Mouse (Mus musculus): ENCODE results near the gene Gga2. TPM values are rescaled to one million over a fixed set of nuclear protein-coding genes. Genes with fewer than 3 reads are reported as not detected.

Gene Gga2
- total and polyA plus RNA-seq, 3 experiments = 26.8 to 79.0 (median 27.4) TPM

- TF ChIP-seq EP300 (IDR thresholded peaks at IDR 0.05; ENCODE audit: low read length) (no peak), IRF4 (IDR thresholded peaks at IDR 0.05; ENCODE audit: low read depth, low read length) (no peak), CHD1 (IDR thresholded peaks at IDR 0.05; ENCODE audit: low read depth, low read length) (no peak)
Measured at GRCm38 (mm10) chr7:121936861-121937630, 84.0 kb downstream of the Gga2 start (continued).

Other genes starting within 250 kb of the Gga2 start
- gene Scnn1b, start 156.2 kb downstream of the Gga2 start, total RNA-seq (2012; rRNA removed) = 0.04 and 0.08 TPM in 2 replicates
- gene Scnn1b, start 156.2 kb downstream of the Gga2 start, total RNA-seq (2014; rRNA removed) = not detected in 2 replicates
- gene Scnn1b, start 156.2 kb downstream of the Gga2 start, polyA plus RNA-seq (2012; ENCODE audit: insufficient read length, low read depth) = not detected in 2 replicates
- gene Cog7, start 39.5 kb downstream of the Gga2 start, total RNA-seq (2012; rRNA removed) = 21.8 and 22.4 TPM in 2 replicates
- gene Cog7, start 39.5 kb downstream of the Gga2 start, total RNA-seq (2014; rRNA removed) = 14.1 TPM in 2 replicates
- gene Cog7, start 39.5 kb downstream of the Gga2 start, polyA plus RNA-seq (2012; ENCODE audit: insufficient read length, low read depth) = 19.3 and 22.2 TPM in 2 replicates
- gene Ubfd1, start 46.0 kb upstream of the Gga2 start, total RNA-seq (2012; rRNA removed) = 26.9 and 38.9 TPM in 2 replicates
- 48.7 and 51.8 TPM in 2 replicates for gene Ubfd1, start 46.0 kb upstream of the Gga2 start, total RNA-seq (2014; rRNA removed)
- 36.5 and 49.5 TPM in 2 replicates for gene Ubfd1, start 46.0 kb upstream of the Gga2 start, polyA plus RNA-seq (2012; ENCODE audit: insufficient read length, low read depth)
- 11.2 and 14.3 TPM in 2 replicates for gene Ears2, start 46.0 kb upstream of the Gga2 start, total RNA-seq (2012; rRNA removed)
- 11.8 and 13.2 TPM in 2 replicates for gene Ears2, start 46.0 kb upstream of the Gga2 start, total RNA-seq (2014; rRNA removed)
- 10.6 and 11.7 TPM in 2 replicates for gene Ears2, start 46.0 kb upstream of the Gga2 start, polyA plus RNA-seq (2012; ENCODE audit: insufficient read length, low read depth)
- 156 and 162 TPM in 2 replicates for gene Ndufab1, start 80.7 kb upstream of the Gga2 start, total RNA-seq (2012; rRNA removed)
- 248 and 268 TPM in 2 replicates for gene Ndufab1, start 80.7 kb upstream of the Gga2 start, total RNA-seq (2014; rRNA removed)
- gene Ndufab1, start 80.7 kb upstream of the Gga2 start, polyA plus RNA-seq (2012; ENCODE audit: insufficient read length, low read depth) = 302 and 366 TPM in 2 replicates
- 11.7 and 14.4 TPM in 2 replicates for gene Palb2, start 111.8 kb upstream of the Gga2 start, total RNA-seq (2012; rRNA removed)
- gene Palb2, start 111.8 kb upstream of the Gga2 start, total RNA-seq (2014; rRNA removed) = 13.6 and 14.0 TPM in 2 replicates
- 14.6 and 17.5 TPM in 2 replicates for gene Palb2, start 111.8 kb upstream of the Gga2 start, polyA plus RNA-seq (2012; ENCODE audit: insufficient read length, low read depth)
- 54.3 and 56.5 TPM in 2 replicates for gene Dctn5, start 111.8 kb upstream of the Gga2 start, total RNA-seq (2012; rRNA removed)
- 62.7 and 64.6 TPM in 2 replicates for gene Dctn5, start 111.8 kb upstream of the Gga2 start, total RNA-seq (2014; rRNA removed)
- gene Dctn5, start 111.8 kb upstream of the Gga2 start, polyA plus RNA-seq (2012; ENCODE audit: insufficient read length, low read depth) = 74.7 and 76.7 TPM in 2 replicates
- 44.4 and 53.4 TPM in 2 replicates for gene Plk1, start 138.2 kb upstream of the Gga2 start, total RNA-seq (2012; rRNA removed)
- gene Plk1, start 138.2 kb upstream of the Gga2 start, total RNA-seq (2014; rRNA removed) = 29.3 and 30.4 TPM in 2 replicates
- 129 and 144 TPM in 2 replicates for gene Plk1, start 138.2 kb upstream of the Gga2 start, polyA plus RNA-seq (2012; ENCODE audit: insufficient read length, low read depth)
- not detected in 2 replicates for gene Ern2, start 165.0 kb upstream of the Gga2 start, total RNA-seq (2012; rRNA removed)
- gene Ern2, start 165.0 kb upstream of the Gga2 start, total RNA-seq (2014; rRNA removed) = not detected in 2 replicates
- gene Ern2, start 165.0 kb upstream of the Gga2 start, polyA plus RNA-seq (2012; ENCODE audit: insufficient read length, low read depth) = not detected in 2 replicates
- gene Chp2, start 198.3 kb upstream of the Gga2 start, total RNA-seq (2012; rRNA removed) = not detected in 2 replicates
- not detected in 2 replicates for gene Chp2, start 198.3 kb upstream of the Gga2 start, total RNA-seq (2014; rRNA removed)
- not detected in 2 replicates for gene Chp2, start 198.3 kb upstream of the Gga2 start, polyA plus RNA-seq (2012; ENCODE audit: insufficient read length, low read depth)